Mouse (Mus musculus) CH12F3 (cell line): ENCODE measurements around the gene Myo1f.

Experiments used
- in situ Hi-C: fragments of 300-500 bp; cut with MboI; formaldehyde crosslinking; loops from 2 replicates; pipeline ENCODE4 v1.14.3; 2020; ENCODE audit warnings: low sequenced_read_pairs

Myo1f gene

GRCm38 (mm10) chr17:33555223-33555855, at the start of gene Myo1f:
Gene Myo1f (plus strand): TSS chr17:33555707.
- in situ Hi-C loops: no loop called here

- in situ Hi-C loops: no loop called here
These were observed 47.1 kb upstream of the Myo1f start for GRCm38 (mm10) chr17:33508386-33508785.

- in situ Hi-C loops: no loop called here
These were observed 45.3 kb upstream of the Myo1f start for GRCm38 (mm10) chr17:33510172-33510571.

- in situ Hi-C loops: no loop called here
These were observed 42.8 kb upstream of the Myo1f start for GRCm38 (mm10) chr17:33512441-33513415.

- in situ Hi-C loops: no loop called here
These were observed 41.6 kb upstream of the Myo1f start for GRCm38 (mm10) chr17:33513874-33514273.

GRCm38 (mm10) chr17:33520366-33520765, 35.1 kb upstream of the Myo1f start:
- in situ Hi-C loops: no loop called here

- in situ Hi-C loops: no loop called here
These were observed 32.0 kb upstream of the Myo1f start for GRCm38 (mm10) chr17:33523431-33523917.

- in situ Hi-C loops: no loop called here
These were observed 31.4 kb upstream of the Myo1f start, which contains the start of gene Adamts10 for GRCm38 (mm10) chr17:33523918-33524755. Gene Adamts10 (plus strand): TSS chr17:33524204.

- in situ Hi-C loops: no loop called here
These were observed 30.6 kb upstream of the Myo1f start for GRCm38 (mm10) chr17:33524806-33525373.

- in situ Hi-C loops: no loop called here
These were observed 29.0 kb upstream of the Myo1f start for GRCm38 (mm10) chr17:33526506-33526905.

- in situ Hi-C loops: loop anchor here (10.0 kb wide), 1 partner anchor 94 kb away; no protein-coding TSS in a partner anchor
These were observed 16.3 kb upstream of the Myo1f start for GRCm38 (mm10) chr17:33539106-33539675.

GRCm38 (mm10) chr17:33539878-33540277, 15.6 kb upstream of the Myo1f start:
- in situ Hi-C loops: loop anchor here (10.0 kb wide), 1 partner anchor 95 kb away; no protein-coding TSS in a partner anchor

- in situ Hi-C loops: no loop called here
These were observed 6.3 kb upstream of the Myo1f start for GRCm38 (mm10) chr17:33549212-33549611.

GRCm38 (mm10) chr17:33550388-33550787, 5.1 kb upstream of the Myo1f start:
- in situ Hi-C loops: no loop called here

GRCm38 (mm10) chr17:33552113-33552512, 3.4 kb upstream of the Myo1f start:
- in situ Hi-C loops: no loop called here

GRCm38 (mm10) chr17:33552964-33553363, 2.5 kb upstream of the Myo1f start:
- in situ Hi-C loops: no loop called here

- in situ Hi-C loops: no loop called here
These were observed 971 bp upstream of the Myo1f start for GRCm38 (mm10) chr17:33554536-33554935.

GRCm38 (mm10) chr17:33557922-33558321, 2.4 kb downstream of the Myo1f start:
- in situ Hi-C loops: no loop called here

GRCm38 (mm10) chr17:33563527-33564076, 8.1 kb downstream of the Myo1f start:
- in situ Hi-C loops: no loop called here

GRCm38 (mm10) chr17:33564599-33564998, 9.1 kb downstream of the Myo1f start:
- in situ Hi-C loops: no loop called here
